Mouse (Mus musculus) lung, adult 2 months (tissue): ENCODE results near the gene Churc1. TPM values are rescaled to one million over a fixed set of nuclear protein-coding genes. Genes with fewer than 3 reads are reported as not detected.
"Not testable (repeated sequence)": the region's sequence is repeated elsewhere in the genome, so short reads cannot be mapped to it uniquely, and the experiment has no call there.

ENCODE experiments used
- DNase-seq: peaks from one replicate; pipeline ENCODE4 v3.0.0; 2022
- H3K4me1 ChIP-seq: fragments of 200-500 bp; 2 replicates; pipeline ENCODE4 v1.6.1; 2011; ENCODE audit warnings: low read length; ENCODE audit not compliant: control insufficient read depth, insufficient read depth
- H3K4me3 ChIP-seq: fragments of 200-500 bp; replicated peaks from 2 replicates; pipeline ENCODE3; 2011; ENCODE audit warnings: low read depth, mild to moderate bottlenecking, control low read depth, low read length; ENCODE audit errors: extremely low read depth
- CTCF ChIP-seq: fragments of 200-500 bp; IDR thresholded peaks from 2 replicates; pipeline ENCODE4 v1.5.1; 2011; ENCODE audit warnings: mild to moderate bottlenecking, low read length, control low read depth; ENCODE audit not compliant: insufficient read depth
- POLR2A ChIP-seq: fragments of 200-500 bp; IDR thresholded peaks from 2 replicates; pipeline ENCODE4 v1.6.1; 2011; ENCODE audit warnings: low read depth, mild to moderate bottlenecking, control low read depth, low read length, borderline replicate concordance; ENCODE audit errors: extremely low read depth
- WGBS: fragments of 180-500 bp; shearing (Covaris S2); methylation state at CpG from one replicate; pipeline ENCODE4 v1.1.7; 2018; 5-methylcytosine and 5-hydroxymethylcytosine counted together
- polyA plus RNA-seq: library from polyadenylated mRNA; depleted of rRNA; stranded (reverse); fragments of >200 nt; gene quantifications from 2 replicates; pipeline ENCODE4 v1.2.3, GENCODE M21; 2012

Churc1 gene
- polyA plus RNA-seq, 1 experiment: 41.4 TPM

DNA sequence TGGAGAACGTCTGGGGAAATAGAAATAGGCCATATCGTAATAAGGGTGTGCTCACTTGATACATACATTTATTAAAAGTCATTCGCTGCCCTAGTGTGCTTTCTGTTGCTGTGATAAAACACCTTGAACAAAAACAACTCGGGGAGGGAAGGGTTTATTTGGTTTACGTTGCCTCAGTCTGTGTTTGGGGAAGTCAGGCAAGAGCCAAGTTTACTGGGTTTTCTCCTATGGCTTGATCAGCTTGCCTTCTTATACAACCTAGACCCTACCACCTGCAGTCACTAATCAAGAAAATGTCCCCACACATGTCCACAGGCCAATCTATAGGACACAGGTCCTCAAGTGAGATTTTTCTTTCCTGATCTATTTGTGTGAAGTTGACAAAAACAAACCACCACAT is 6.2 kb downstream of the Churc1 start:
- TF ChIP-seq CTCF: no peak
- no peak for TF ChIP-seq POLR2A
- no peak for DNase-seq
- Histone ChIP-seq H3K4me3 (no peak overlapping the region), H3K4me1 (peaks cover 3% of the 10 kb centered on the region)
- 84% methylated on average over 5 of the region's 5 CpGs for WGBS

DNA sequence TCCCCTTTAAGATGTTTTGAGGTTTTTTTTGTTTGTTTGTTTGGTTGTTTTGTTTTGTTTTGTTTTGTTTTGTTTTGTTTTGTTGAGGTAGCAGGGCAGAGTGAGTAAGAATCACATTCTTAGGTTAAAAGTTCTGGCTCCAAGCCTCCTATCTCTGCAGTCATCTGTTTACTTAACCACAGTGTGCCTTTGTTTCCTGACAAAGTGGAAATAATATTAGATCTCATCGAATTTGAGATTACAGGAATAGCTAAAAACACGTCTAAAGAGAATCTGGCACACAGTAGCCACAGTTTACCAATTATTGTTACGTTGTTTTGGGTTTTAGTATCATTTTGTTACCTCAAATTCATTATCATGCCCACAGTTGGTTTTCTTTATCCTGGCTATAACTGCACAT is 9.3 kb downstream of the Churc1 start:
- DNase-seq: no peak
- H3K4me3 ChIP-seq: no peak overlapping the region
- 43% methylated on average over 3 of the region's 3 CpGs for WGBS
- H3K4me1 ChIP-seq: peaks cover 3% of the 10 kb centered on the region
- TF ChIP-seq POLR2A: no peak
- TF ChIP-seq CTCF: no peak

DNA sequence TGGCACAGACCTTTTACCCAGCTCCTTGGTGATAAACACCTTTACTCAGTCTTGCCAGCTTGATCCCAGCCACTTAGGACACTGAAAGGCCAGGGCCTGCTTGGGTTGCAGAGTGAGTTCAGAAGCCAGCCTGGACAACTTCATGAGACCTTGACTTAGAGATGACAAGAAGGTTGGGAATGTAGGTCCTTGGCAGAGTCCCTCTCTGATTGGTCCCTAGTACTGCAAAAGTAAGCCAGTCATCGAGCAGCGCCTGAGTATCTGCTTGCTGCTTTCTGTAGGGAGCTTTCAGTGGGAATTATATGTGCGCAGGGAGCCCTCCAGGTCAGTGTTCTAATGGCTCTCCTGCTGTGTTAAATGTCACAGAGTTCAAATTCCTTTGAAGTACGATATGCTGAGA is 9.8 kb downstream of the Churc1 start:
- WGBS: 73% methylated on average over 4 of the region's 4 CpGs
- peaks cover 3% of the 10 kb centered on the region for H3K4me1 ChIP-seq
- no peak for TF ChIP-seq POLR2A
- TF ChIP-seq CTCF: no peak
- H3K4me3 ChIP-seq: no peak overlapping the region
- no peak for DNase-seq

DNA sequence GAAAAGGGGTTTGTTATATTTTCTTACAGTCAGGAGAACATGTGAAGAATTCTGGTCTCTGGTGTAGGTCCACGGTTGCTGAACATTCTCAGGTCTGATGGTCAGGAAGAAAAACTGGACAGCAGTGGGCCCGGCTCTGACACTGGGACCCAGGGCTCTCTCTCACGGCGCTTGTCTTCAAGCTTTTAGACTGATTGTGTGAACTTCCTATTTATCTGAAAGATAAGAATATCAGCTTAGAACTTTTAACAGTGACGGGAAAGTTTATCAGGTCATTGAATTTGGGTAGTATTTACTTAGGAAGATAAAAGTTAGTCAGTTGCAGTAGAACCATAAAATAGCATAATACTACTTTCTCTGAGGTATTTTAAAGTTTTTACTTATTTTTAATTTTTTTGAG is 11.6 kb downstream of the Churc1 start:
- H3K4me1 ChIP-seq: peaks cover 3% of the 10 kb centered on the region
- H3K4me3 ChIP-seq: no peak overlapping the region
- 66% methylated on average over 5 of the region's 5 CpGs for WGBS
- TF ChIP-seq CTCF: no peak
- no peak for TF ChIP-seq POLR2A
- no peak for DNase-seq

DNA sequence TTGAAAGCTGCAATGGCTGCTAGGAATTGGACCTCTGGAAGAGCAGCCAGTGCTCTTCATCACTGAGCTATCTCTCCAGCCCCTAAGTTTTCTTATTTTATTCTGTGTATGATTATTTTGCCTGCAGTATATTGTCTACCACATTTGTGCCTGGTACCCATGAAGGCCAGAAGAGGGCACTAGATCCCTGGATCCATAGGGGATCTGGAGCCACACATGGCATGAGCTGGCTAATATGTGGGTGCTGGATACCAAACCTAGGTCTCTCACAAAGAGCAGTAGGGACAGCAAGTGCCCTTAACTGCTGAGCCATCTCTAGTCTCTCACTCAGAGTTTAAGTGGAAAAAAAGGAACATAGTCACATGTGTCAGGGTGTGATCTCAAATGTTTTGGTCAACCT is 12.5 kb downstream of the Churc1 start:
- H3K4me1 ChIP-seq: peaks cover 3% of the 10 kb centered on the region
- no peak for DNase-seq
- TF ChIP-seq CTCF (no peak), POLR2A (no peak)
- H3K4me3 ChIP-seq: no peak overlapping the region

DNA sequence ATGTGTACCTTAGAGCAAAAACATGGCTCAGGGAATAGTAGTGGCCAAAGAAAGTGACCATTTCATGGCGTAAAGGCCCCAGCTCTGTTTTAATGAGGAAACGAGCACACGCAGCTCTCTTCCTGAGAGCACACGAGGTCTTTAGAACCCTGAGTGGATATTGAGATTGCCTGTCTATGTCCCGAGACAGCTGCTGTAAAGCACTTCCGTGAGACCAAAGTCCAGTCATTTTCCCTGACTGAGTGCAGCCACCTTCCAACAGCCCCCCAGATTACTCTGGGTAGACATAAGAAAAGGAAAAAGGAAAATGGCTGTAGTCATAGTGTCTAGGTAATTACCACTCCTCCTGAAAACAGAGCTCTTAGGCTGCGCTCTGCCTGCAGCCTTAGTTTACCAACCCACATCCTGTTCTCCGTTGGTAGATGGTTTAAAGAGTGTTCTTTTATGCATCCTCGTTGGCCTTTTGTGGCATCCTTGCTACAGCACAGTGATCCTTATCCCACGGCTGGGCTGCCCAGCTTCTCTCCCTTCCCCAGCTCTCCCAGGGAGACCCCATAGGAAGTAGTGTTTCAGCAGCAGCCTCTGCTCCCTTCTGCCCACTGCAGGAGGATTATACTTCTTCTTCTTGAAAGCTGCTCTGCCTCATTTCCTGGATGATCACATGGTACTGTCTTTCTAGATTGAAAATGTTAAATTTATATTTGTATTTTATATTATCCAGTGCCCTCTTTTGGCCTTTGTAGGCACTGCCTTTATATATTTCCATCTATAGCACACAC is 13.2 kb downstream of the Churc1 start:
- TF ChIP-seq CTCF (no peak), POLR2A (no peak)
- peaks cover 3% of the 10 kb centered on the region for H3K4me1 ChIP-seq
- no peak overlapping the region for H3K4me3 ChIP-seq
- DNase-seq: no peak
- WGBS: 81% methylated on average over 10 of the region's 10 CpGs

DNA sequence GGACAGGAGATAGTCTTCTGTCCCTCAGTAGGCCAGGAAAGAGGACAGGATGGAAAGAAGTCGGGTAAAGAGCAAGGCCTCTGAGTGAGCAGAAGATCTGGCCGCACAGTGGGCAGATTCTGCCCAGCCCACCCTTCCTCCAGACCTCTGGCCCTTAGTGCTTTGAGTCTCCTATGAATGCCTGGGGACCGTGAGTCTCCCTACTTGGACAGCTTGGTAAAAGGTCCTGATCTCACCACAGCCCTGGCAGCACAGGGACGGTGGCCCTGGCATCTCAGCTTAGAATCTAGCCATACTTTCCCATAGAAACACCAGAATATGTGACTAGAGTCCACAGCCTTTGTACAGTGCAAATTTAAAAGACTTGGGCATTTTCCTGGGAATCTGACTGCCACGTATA is 14.6 kb downstream of the Churc1 start:
- no peak for DNase-seq
- H3K4me3 ChIP-seq: no peak overlapping the region
- 85% methylated on average over 5 of the region's 5 CpGs for WGBS
- no peak for TF ChIP-seq CTCF
- no peak for TF ChIP-seq POLR2A
- no peaks in the 10 kb centered on the region; the same call in 1 of the 2 replicates for H3K4me1 ChIP-seq

DNA sequence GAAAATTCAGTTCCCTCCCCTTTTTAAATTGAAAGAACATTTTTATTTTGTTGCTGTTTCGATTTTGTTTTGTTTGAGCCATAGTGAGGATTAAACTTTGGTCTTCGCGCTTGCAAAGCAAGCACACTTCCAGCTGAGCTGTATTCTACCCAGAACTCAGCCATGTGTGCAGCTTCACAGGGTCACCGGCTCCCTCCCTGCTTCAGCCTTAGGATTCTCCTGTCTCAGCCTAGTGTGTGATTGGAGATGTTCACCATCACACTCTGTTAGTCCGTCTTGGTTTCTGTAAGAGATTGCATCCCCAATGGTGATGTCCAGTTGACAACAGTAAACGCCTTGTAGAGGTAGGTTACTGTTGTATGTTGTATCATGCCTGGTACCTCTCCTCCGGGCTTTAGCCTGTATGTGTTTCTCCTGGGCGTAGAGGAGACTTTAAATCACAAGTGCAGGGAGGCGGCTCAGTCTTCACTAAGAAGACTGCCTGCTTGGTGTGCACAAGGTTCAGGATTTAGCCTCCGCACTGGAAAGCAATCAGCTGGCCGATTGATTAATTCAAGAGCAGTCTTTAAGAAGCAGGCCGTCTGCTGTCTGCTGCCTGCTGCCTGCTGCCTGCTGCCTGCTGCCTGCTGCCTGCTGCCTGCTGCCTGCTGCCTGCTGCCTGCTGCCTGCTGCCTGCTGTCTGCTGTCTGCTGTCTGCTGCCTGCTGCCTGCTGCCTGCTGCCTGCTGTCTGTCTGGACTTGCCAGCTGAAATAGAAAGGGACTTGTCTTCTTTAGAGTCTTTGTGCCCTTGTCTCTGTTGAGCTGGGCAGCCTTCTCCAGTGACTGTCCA is 15.5 kb downstream of the Churc1 start:
- WGBS: 82% methylated on average over 12 of the region's 12 CpGs
- DNase-seq: no peak
- Histone ChIP-seq H3K4me3 (no peak overlapping the region), H3K4me1 (no peaks in the 10 kb centered on the region)
- TF ChIP-seq POLR2A: no peak
- no peak for TF ChIP-seq CTCF

DNA sequence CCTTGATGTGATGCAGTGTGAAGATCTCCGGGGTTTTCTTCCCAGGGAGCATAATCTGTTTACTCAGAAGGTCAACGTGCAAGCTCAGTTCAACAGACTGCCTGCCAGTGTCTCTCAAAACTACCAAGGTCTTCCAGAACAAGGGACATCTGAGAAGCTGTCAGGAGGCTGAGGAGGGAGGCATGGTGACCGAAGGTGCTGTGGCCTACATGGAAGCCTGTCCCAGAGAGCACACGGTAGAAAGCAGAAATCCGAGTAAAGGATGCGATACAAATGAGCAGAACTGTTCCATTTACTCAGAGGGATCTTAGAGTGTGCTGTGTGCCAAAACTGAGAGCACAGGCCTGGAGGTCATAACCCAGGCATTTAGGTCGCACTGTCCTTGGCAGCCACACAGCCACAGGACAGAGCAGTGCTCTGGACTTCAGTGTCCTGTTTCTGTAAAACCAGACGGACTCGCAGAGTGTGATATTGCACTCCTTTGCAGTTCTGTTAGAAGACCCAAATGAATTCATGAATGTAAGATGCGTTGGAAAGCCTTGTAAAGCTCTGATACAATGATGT is 18.8 kb downstream of the Churc1 start:
- no peak for DNase-seq
- no peak overlapping the region for H3K4me3 ChIP-seq
- WGBS: 63% methylated on average over 10 of the region's 10 CpGs
- H3K4me1 ChIP-seq: no peaks in the 10 kb centered on the region
- TF ChIP-seq POLR2A: no peak

DNA sequence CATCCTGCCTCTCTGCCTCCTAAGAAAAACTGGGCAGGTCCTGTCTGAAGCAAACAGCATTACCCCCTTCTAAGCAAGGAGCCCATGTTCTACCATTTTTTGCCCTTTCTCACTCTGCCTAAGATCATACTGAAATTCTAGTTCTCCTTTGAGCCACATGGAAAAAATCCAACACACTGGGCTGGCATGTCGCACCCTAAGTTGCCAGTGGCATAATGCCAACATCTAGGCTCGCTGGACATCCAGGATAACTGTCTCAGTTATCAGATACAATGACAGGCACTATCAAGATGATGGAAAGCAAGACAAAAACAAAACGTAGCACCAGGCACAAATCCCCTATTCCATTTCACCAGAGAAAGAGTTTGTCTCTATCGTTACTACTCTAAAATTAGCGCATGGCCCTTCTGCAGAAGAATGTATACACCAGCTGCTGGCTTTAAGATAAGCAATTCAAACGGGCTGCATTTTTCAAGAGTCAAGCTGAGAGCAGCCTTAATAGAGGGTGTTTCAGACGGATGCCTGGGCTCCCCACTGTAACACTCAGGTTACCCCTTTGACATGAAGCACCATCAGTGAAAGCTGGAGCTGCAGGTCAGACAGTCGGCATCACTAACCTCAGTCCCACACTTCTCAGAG is 25.2 kb downstream of the Churc1 start:
- no peaks in the 10 kb centered on the region for H3K4me1 ChIP-seq
- no peak for DNase-seq
- 18% methylated on average over 8 of the region's 8 CpGs for whole genome bisulfite sequencing
- no peak overlapping the region for H3K4me3 ChIP-seq
- TF ChIP-seq CTCF: no peak
- no peak for TF ChIP-seq POLR2A

DNA sequence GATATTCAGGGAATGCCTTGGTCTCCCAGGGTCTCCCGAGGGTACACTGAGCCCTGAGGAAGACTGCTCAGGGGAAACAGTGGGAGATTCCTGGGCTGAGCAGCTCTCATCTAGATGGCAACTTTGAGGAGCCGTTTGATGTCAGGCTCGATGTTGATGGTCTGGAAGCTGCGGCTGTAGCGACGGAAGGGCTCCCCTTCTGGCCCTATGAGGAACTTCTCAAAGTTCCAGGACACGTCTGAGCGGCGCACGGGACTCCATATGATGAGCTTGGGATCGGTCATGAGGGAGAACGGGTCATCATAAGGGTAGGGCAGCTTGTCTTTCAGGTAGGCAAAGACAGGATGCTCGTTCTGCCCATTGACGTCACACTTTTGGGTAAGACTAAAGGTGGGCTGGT is 27.2 kb downstream of the Churc1 start:
- DNase-seq, H3K4me1 ChIP-seq, H3K4me3 ChIP-seq: not testable (repeated sequence)
- WGBS: 55% methylated on average over 14 of the region's 14 CpGs
